Mouse (Mus musculus): Measurements from ENCODE around the gene Kif21b. TPM values are rescaled to one million over a fixed set of nuclear protein-coding genes. Genes with fewer than 3 reads are reported as not detected.

The Kif21b gene
- total and polyA plus RNA-seq, 3 experiments: 13.2 to 51.9 (median 36.7) TPM

- ATAC-seq (ENCODE audit: extremely low read depth, insufficient number of reproducible peaks, low FRiP score, poor library complexity, severe bottlenecking) (peak; percentile 17), DNase-seq (ENCODE audit: low spot score) (no peak)
- no peaks in the 10 kb centered on the region for H3K27me3 ChIP-seq (ENCODE audit: insufficient read depth, low read length)
- H3K4me1 ChIP-seq (ENCODE audit: insufficient read depth, low read depth, low read length): peaks cover 75% of the 10 kb centered on the region
- no peaks in the 10 kb centered on the region for H3K9me3 ChIP-seq (replicated peaks)
- H3K36me3 ChIP-seq (replicated peaks): peaks cover 61% of the 10 kb centered on the region
- no peak for TF ChIP-seq TAL1 (conservative IDR thresholded peaks at IDR 0.05; ENCODE audit: low read depth, low read length)
- no peak for TF ChIP-seq GATA1 (IDR thresholded peaks at IDR 0.05; ENCODE audit: borderline replicate concordance, low read length)
- TF ChIP-seq CTCF (IDR thresholded peaks at IDR 0.05; ENCODE audit: low read depth, low read length): no peak
- no peak for TF ChIP-seq GATA2 (IDR thresholded peaks at IDR 0.05; ENCODE audit: borderline replicate concordance, low read depth, low read length)
- TF ChIP-seq POLR2AphosphoS5 (IDR thresholded peaks at IDR 0.05; ENCODE audit: insufficient replicate concordance, low read depth, low read length): peak; percentile 26; the same call in 1 of the 2 replicates
- peak overlapping the region; percentile 34; the same call in 1 of the 2 replicates for H3K4me3 ChIP-seq (ENCODE audit: low read depth, low read length)
These were observed 10.2 kb downstream of the Kif21b start for GRCm38 (mm10) chr1:136141176-136141950.

GRCm38 (mm10) chr1:136142336-136142735, 11.1 kb downstream of the Kif21b start:
- Histone ChIP-seq H3K9me3 (replicated peaks) (no peaks in the 10 kb centered on the region), H3K4me3 (ENCODE audit: low read depth, low read length) (no peak overlapping the region), H3K36me3 (replicated peaks) (peaks cover 62% of the 10 kb centered on the region), H3K27me3 (ENCODE audit: insufficient read depth, low read length) (no peaks in the 10 kb centered on the region), H3K4me1 (ENCODE audit: insufficient read depth, low read depth, low read length) (peaks cover 70% of the 10 kb centered on the region)
- no peak for DNase-seq (ENCODE audit: low spot score)
- no peak for TF ChIP-seq CTCF (IDR thresholded peaks at IDR 0.05; ENCODE audit: low read depth, low read length)
- TF ChIP-seq POLR2AphosphoS5 (IDR thresholded peaks at IDR 0.05; ENCODE audit: insufficient replicate concordance, low read depth, low read length): no peak
- TF ChIP-seq GATA2 (IDR thresholded peaks at IDR 0.05; ENCODE audit: borderline replicate concordance, low read depth, low read length): no peak
- TF ChIP-seq GATA1 (IDR thresholded peaks at IDR 0.05; ENCODE audit: borderline replicate concordance, low read length): no peak
- TF ChIP-seq TAL1 (conservative IDR thresholded peaks at IDR 0.05; ENCODE audit: low read depth, low read length): no peak
- no peak for ATAC-seq (ENCODE audit: extremely low read depth, insufficient number of reproducible peaks, low FRiP score, poor library complexity, severe bottlenecking)

- H3K4me1 ChIP-seq (ENCODE audit: insufficient read depth, low read depth, low read length): peaks cover 59% of the 10 kb centered on the region
- TF ChIP-seq POLR2AphosphoS5 (IDR thresholded peaks at IDR 0.05; ENCODE audit: insufficient replicate concordance, low read depth, low read length) (no peak), GATA2 (IDR thresholded peaks at IDR 0.05; ENCODE audit: borderline replicate concordance, low read depth, low read length) (no peak), TAL1 (conservative IDR thresholded peaks at IDR 0.05; ENCODE audit: low read depth, low read length) (no peak), CTCF (IDR thresholded peaks at IDR 0.05; ENCODE audit: low read depth, low read length) (no peak), GATA1 (IDR thresholded peaks at IDR 0.05; ENCODE audit: borderline replicate concordance, low read length) (no peak)
- H3K9me3 ChIP-seq (replicated peaks): no peaks in the 10 kb centered on the region
- ATAC-seq (ENCODE audit: extremely low read depth, insufficient number of reproducible peaks, low FRiP score, poor library complexity, severe bottlenecking) (no peak), DNase-seq (ENCODE audit: low spot score) (no peak)
- no peaks in the 10 kb centered on the region for H3K27me3 ChIP-seq (ENCODE audit: insufficient read depth, low read length)
- H3K36me3 ChIP-seq (replicated peaks): peaks cover 69% of the 10 kb centered on the region
- no peak overlapping the region for H3K4me3 ChIP-seq (ENCODE audit: low read depth, low read length)
These were observed 12.3 kb downstream of the Kif21b start for GRCm38 (mm10) chr1:136143514-136143913.

- TF ChIP-seq TAL1 (conservative IDR thresholded peaks at IDR 0.05; ENCODE audit: low read depth, low read length) (no peak), GATA1 (IDR thresholded peaks at IDR 0.05; ENCODE audit: borderline replicate concordance, low read length) (no peak), CTCF (IDR thresholded peaks at IDR 0.05; ENCODE audit: low read depth, low read length) (no peak), POLR2AphosphoS5 (IDR thresholded peaks at IDR 0.05; ENCODE audit: insufficient replicate concordance, low read depth, low read length) (no peak)
- peaks cover 9% of the 10 kb centered on the region; the same call in 1 of the 2 replicates for H3K4me1 ChIP-seq (ENCODE audit: insufficient read depth, low read depth, low read length)
- ATAC-seq (ENCODE audit: extremely low read depth, insufficient number of reproducible peaks, low FRiP score, poor library complexity, severe bottlenecking) (no peak), DNase-seq (ENCODE audit: low spot score) (no peak)
- no peaks in the 10 kb centered on the region for H3K27me3 ChIP-seq (ENCODE audit: insufficient read depth, low read length)
- peaks cover 98% of the 10 kb centered on the region for H3K36me3 ChIP-seq (replicated peaks)
- H3K9me3 ChIP-seq (replicated peaks): no peaks in the 10 kb centered on the region
- H3K4me3 ChIP-seq (ENCODE audit: low read depth, low read length): no peak overlapping the region
These were observed 18.5 kb downstream of the Kif21b start for GRCm38 (mm10) chr1:136149702-136150101.

GRCm38 (mm10) chr1:136151371-136151770, 20.2 kb downstream of the Kif21b start:
- Histone ChIP-seq H3K9me3 (replicated peaks) (no peaks in the 10 kb centered on the region), H3K4me1 (ENCODE audit: insufficient read depth, low read depth, low read length) (peaks cover 5% of the 10 kb centered on the region; the same call in 1 of the 2 replicates), H3K4me3 (ENCODE audit: low read depth, low read length) (no peak overlapping the region), H3K36me3 (replicated peaks) (peaks cover 99% of the 10 kb centered on the region), H3K27me3 (ENCODE audit: insufficient read depth, low read length) (no peaks in the 10 kb centered on the region)
- ATAC-seq (ENCODE audit: extremely low read depth, insufficient number of reproducible peaks, low FRiP score, poor library complexity, severe bottlenecking): no peak
- TF ChIP-seq TAL1 (conservative IDR thresholded peaks at IDR 0.05; ENCODE audit: low read depth, low read length) (no peak), CTCF (IDR thresholded peaks at IDR 0.05; ENCODE audit: low read depth, low read length) (no peak)
- no peak for DNase-seq (ENCODE audit: low spot score)

- Histone ChIP-seq H3K36me3 (replicated peaks) (peaks cover 99% of the 10 kb centered on the region), H3K4me3 (ENCODE audit: low read depth, low read length) (no peak overlapping the region), H3K27me3 (ENCODE audit: insufficient read depth, low read length) (no peaks in the 10 kb centered on the region), H3K4me1 (ENCODE audit: insufficient read depth, low read depth, low read length) (no peaks in the 10 kb centered on the region), H3K9me3 (replicated peaks) (no peaks in the 10 kb centered on the region)
- ATAC-seq (ENCODE audit: extremely low read depth, insufficient number of reproducible peaks, low FRiP score, poor library complexity, severe bottlenecking) (no peak), DNase-seq (ENCODE audit: low spot score) (no peak)
- TF ChIP-seq POLR2AphosphoS5 (IDR thresholded peaks at IDR 0.05; ENCODE audit: insufficient replicate concordance, low read depth, low read length) (no peak), GATA1 (IDR thresholded peaks at IDR 0.05; ENCODE audit: borderline replicate concordance, low read length) (no peak), TAL1 (conservative IDR thresholded peaks at IDR 0.05; ENCODE audit: low read depth, low read length) (no peak), GATA2 (IDR thresholded peaks at IDR 0.05; ENCODE audit: borderline replicate concordance, low read depth, low read length) (no peak), CTCF (IDR thresholded peaks at IDR 0.05; ENCODE audit: low read depth, low read length) (no peak)
These were observed 25.1 kb downstream of the Kif21b start for GRCm38 (mm10) chr1:136156304-136156703.

All from G1E (cell line).